Mouse (Mus musculus): ENCODE measurements around the gene Snrnp25.

The Snrnp25 gene

DNA sequence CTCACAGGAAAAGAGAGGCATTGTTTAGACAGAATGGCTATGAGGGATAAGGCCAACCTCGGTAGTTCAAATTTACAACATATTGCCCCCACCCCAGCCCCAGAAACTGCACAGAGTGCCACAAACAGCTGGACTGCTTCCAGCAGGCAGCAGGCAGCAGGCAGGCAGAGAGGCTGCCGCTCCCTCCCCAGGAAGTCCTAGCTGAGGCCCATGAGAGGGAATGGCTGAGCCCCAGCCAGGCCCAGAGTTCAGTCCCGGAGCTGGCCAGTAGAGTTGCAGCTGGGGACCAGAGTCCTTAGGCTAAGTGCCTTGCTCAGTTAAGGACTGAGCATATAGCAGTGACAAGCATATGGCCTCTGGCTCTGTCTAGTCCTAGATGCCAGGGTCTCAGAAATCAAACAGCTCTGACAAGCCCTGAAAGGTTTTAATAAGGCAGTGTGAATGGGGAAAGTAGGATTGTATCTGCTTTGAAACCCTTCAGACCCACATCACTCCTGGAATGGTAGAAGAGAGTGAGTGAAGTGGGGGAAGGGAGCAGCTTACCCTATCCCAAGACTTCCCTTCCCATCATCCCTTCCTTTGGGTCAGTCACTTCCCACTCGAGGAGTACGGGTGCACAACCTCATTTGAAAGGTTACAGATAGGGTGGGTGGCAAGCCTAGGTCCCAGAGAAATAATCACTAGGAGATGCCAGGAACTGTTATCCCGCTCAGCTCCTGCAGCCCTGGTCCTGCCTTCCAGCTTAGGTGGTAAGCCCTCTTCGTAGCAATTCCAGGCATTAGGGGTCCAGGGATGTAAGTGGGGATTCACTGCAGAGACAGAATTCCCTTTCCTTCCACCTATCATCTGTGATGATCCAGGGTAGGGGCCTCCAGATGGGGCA lies 20.2 kb downstream of the Snrnp25 start:
- peak; percentile 54 for DNase-seq

GRCm38 (mm10) chr11:32226124-32226871 lies 21.1 kb downstream of the Snrnp25 start, which contains the start of gene Mpg:
Gene Mpg (plus strand): TSS chr11:32226505.
- DNase-seq = peak; percentile 90

- peak; percentile 77 for DNase-seq
These were observed 21.8 kb downstream of the Snrnp25 start for GRCm38 (mm10) chr11:32227041-32227440.

- no peak for DNase-seq
These were observed 22.3 kb downstream of the Snrnp25 start for GRCm38 (mm10) chr11:32227555-32227954.

GRCm38 (mm10) chr11:32228292-32228845 lies 23.2 kb downstream of the Snrnp25 start:
- DNase-seq = peak; percentile 50

DNA sequence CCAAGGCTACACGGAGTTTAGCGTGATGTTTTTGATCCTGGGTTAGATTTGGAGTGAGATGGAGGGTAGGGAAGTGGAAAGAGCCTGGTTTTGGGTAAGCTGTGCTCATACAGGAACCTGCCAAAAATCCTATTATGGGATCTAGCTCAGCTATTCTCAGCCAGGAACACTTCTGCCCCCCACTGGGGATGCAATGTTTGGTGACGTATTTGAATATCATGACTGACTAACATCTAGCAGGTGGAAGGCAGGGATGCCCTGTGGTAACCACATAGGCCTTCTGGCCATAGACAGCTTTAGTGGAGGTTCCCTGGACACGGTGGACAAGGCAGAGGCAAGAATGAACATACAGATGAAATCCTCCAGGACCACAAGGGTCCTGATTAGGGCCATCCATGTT lies 25.0 kb downstream of the Snrnp25 start:
- DNase-seq = peak; percentile 78

DNA sequence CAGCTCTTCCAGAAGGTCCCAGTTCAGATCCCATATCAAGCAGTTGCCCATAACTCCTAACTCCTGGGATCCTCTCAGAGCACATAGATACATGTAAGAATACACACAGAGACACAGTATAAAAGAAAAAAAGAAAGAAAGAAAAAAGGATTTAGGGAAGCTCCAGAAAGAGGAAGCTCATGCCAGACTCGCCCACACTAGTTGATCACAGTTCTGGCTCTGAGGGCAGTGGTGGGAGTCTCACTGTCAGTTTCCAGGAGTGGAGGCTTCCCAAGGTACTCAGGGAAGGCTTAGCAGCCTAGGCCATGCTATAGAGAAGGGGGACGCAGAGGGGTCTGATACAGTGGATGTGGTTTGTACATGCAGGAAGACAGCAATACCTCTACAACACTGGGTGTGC lies 25.9 kb downstream of the Snrnp25 start:
- DNase-seq = peak; percentile 33

GRCm38 (mm10) chr11:32232848-32233247 lies 27.6 kb downstream of the Snrnp25 start:
- peak; percentile 50 for DNase-seq

DNA sequence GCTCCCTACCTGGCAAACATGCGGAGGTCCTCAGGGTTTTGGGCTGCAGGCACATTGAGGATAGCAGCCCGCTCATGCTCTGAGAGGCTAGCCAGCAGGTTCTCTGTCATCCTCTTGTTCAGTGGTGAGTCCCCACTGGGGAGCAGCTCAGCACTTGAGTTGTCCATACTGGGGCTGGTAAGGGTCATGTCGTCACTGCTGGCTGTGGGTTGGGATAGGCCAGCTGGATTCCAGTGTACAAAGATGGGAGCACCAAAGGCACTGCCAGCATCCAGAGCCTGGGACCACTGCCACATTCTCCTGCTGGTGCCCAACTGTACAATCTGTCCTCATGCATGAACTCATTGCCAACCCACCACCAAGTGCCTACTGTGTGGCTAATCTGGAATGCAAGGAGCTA lies 28.7 kb downstream of the Snrnp25 start:
- peak; percentile 71 for DNase-seq

- DNase-seq = peak; percentile 27
These were observed 29.7 kb downstream of the Snrnp25 start for GRCm38 (mm10) chr11:32234816-32235485.

- DNase-seq = peak; percentile 61
These were observed 30.4 kb downstream of the Snrnp25 start for GRCm38 (mm10) chr11:32235646-32236045.

DNA sequence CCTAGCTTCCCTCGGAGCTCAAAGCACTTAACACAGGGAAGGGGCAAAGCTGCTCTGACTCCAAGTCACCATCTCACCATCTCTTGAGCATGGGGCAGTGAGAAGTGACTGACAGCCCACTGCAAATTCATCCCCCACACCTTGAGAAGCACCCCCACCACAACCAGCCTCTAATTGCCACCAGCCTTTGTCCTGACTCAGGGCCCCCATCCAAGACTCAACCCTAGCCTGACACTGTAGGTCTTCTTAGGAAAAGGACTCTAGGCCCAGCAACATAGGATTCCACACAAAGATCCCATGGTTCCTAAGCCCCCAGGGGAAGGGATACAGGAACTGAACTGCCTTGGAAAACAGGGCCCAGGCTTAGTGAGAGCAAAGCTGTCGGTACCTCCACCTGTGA lies 30.9 kb downstream of the Snrnp25 start:
- DNase-seq = no peak

DNA sequence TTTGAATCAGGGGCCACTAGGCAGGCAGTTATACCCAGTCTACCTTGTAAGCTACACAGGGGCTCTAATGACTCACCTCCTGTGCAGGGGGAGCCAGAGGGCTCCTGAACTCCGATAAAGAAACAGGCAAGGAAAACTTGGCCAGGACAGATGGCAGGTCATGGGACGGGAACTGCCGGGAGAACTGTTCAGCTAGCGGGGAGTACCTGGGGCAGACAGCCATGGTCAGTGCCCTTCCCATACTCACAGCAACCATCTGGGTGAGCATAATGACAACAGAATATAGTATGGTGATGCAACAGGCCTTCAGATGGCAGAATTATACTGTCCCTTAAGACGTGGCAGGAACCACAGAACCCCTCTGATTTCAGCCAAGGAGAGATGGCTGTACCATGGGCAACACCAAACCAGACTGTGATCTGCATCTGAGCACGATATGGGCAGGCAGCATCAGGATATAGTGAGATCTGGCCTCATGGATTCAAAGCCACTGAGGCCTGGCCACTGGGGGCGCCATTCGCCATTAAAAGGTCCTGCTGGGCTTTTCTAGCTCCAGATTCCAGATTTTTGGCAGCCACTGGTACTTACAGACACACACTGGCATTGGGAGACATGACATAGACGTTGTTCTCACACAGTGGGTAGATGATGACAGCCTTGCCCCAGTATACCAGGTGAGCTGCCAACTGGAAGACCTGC lies 31.6 kb downstream of the Snrnp25 start:
- DNase-seq = peak; percentile 85

- no peak for DNase-seq
These were observed 32.2 kb downstream of the Snrnp25 start for GRCm38 (mm10) chr11:32237411-32237795.

DNA sequence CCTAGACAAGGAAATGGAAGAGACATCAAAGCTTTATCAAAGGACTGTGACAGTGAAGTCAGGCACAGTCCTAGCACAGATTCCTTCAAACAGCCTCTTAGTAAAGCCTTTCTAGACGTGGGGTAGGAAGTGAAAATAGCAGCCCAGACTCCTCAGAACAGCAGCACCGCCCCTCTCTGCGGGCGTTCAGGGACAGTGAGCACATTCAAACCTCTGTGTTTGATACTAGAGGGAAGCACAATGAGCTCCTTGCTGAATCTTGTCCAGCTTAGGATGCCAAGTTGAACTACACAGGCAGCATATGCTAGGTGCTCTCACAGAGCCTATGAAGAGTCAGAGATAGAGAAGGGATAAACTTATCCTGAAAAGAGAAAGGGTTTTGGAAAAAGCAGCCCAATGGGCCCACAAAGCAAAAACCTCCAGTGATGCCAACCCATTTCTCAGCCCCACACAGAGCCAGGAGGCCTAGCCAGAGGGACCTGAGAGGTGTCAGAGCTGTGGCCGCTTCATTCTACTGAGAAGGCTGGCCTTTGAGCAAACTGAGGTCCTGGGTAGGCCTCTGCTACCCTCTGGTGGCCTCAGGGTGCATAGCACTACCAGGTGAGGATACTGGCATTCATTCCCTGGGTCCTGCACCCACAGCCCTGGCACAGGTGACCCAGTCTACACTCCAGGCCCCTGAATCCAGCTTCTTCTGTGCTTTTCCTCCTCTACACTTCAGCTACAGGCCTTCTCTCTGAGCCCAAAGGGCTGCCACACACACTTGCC lies 33.1 kb downstream of the Snrnp25 start:
- peak; percentile 89 for DNase-seq

- DNase-seq = no peak
These were observed 36.2 kb downstream of the Snrnp25 start for GRCm38 (mm10) chr11:32241391-32241790.

GRCm38 (mm10) chr11:32242209-32242608 lies 37.0 kb downstream of the Snrnp25 start:
- DNase-seq = no peak

DNA sequence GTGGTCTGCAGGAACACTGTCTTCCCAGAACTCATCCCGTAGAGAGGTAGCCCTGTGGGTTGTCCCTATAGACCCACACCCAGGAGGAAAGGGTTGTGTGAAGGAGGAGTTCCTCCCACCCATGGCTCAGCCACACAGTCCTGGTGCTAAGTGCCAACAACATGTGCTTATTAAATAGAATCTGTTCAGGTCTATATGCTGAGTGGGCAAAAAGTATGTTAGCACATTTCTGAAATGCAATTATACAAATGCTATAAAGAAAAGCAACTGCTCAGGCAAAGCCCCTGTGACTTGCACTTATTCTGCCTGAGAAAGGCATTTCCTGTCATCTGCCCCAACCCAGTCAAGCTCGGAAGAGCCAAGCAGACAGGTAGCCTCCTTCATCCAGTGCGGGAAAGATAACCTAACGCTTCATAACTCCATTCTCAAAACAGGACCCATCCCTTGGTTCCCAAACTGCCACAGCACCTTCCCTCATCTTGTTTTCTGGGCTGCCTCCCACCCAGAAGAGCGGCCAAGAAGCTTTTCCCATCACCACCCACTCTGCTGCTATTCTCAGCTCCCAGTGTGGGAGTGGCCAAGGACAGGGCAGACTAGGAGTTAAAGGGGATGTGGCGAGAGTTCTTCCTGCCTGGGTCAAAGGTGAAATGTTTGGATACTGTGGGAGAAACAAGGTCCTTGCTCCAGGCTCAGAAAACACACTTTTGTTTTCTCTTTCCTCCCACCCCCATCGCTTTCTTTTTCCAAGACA lies 38.2 kb downstream of the Snrnp25 start:
- no peak for DNase-seq

- DNase-seq = no peak
These were observed 38.8 kb downstream of the Snrnp25 start for GRCm38 (mm10) chr11:32244064-32244463.

GRCm38 (mm10) chr11:32244617-32245016 lies 39.4 kb downstream of the Snrnp25 start:
- DNase-seq = no peak

DNA sequence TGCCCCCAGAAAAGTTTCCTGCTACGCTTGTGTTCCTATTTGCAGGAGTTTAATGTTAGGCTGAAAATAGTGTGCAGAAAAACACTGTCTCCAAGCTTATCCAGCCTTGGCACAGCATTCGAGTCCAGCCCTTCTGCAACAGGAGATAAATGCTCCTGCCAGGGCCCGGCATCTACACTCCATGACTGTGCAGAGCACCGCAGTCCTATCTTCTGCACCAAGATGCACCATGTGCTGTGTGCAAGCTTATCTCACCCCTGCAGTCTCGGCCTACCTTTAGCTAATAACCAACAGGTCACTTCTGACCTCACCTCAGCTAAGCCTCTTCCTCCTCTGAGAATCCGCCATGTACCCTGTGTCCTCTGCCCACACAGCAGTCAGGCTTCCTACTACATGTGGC lies 40.4 kb downstream of the Snrnp25 start:
- DNase-seq = no peak
